Mouse (Mus musculus) erythroid progenitor cell, adult 5-6 weeks (primary cell): ENCODE data around the gene Sox21. TPM values are rescaled to one million over a fixed set of nuclear protein-coding genes. Genes with fewer than 3 reads are reported as not detected.

Source experiments
- total RNA-seq, 2 experiments: library from RNA; stranded (forward) in 1 of 2; stranded (reverse) in 1 of 2; fragments of 150-400 nt in 1 of 2; fragments of 186-747, 209-891 nt in 1 of 2; gene quantifications; 2 replicates each; pipeline versions ENCODE4 v1.2.3 to v1.2.4; 2015 to 2017; ENCODE audit warnings: low replicate concordance in 2 of 2

Gene Sox21
- total RNA-seq, 2 experiments from 2014 or later: not detected

Other genes starting within 250 kb of the Sox21 start
- not detected in 2 replicates for gene Dct, start 184.8 kb downstream of the Sox21 start, total RNA-seq (2015; ENCODE audit: low replicate concordance)
- gene Dct, start 184.8 kb downstream of the Sox21 start, total RNA-seq (2017; ENCODE audit: low replicate concordance): 0.26 TPM in 1 of 2 replicates, not detected in the other
- gene Tgds, start 104.3 kb downstream of the Sox21 start, total RNA-seq (2015; ENCODE audit: low replicate concordance): 7.1 and 10.8 TPM in 2 replicates
- 1.5 and 2.4 TPM in 2 replicates for gene Tgds, start 104.3 kb downstream of the Sox21 start, total RNA-seq (2017; ENCODE audit: low replicate concordance)
- 1.1 and 2.5 TPM in 2 replicates for gene Gpr180, start 99.9 kb downstream of the Sox21 start, total RNA-seq (2015; ENCODE audit: low replicate concordance)
- gene Gpr180, start 99.9 kb downstream of the Sox21 start, total RNA-seq (2017; ENCODE audit: low replicate concordance): 1.7 TPM in 1 of 2 replicates, not detected in the other
- gene Gm9376, start 29.9 kb upstream of the Sox21 start, total RNA-seq (2015; ENCODE audit: low replicate concordance): not detected in 2 replicates
- not detected in 2 replicates for gene Gm9376, start 29.9 kb upstream of the Sox21 start, total RNA-seq (2017; ENCODE audit: low replicate concordance)